Mouse (Mus musculus) ES-E14 (cell line): ENCODE data around the gene Tmem39b. TPM values are rescaled to one million over a fixed set of nuclear protein-coding genes. Genes with fewer than 3 reads are reported as not detected.
"Not testable (repeated sequence)": the region's sequence is repeated elsewhere in the genome, so short reads cannot be mapped to it uniquely, and the experiment has no call there.

Experiments used
- DNase-seq: peaks from one replicate; pipeline ENCODE4 v3.0.0-alpha.2; 2013; ENCODE audit warnings: low read depth, low spot score
- H3K27ac ChIP-seq: 2 replicates; pipeline ENCODE4 v1.5.1; 2012; ENCODE audit warnings: low read depth, mild to moderate bottlenecking, low read length, moderate library complexity, mixed read lengths; ENCODE audit not compliant: poor library complexity, insufficient read depth, severe bottlenecking
- H3K36me3 ChIP-seq: 2 replicates; pipeline ENCODE4 v1.6.1; 2012; ENCODE audit warnings: mild to moderate bottlenecking, low read length, moderate library complexity, mixed read lengths; ENCODE audit not compliant: control insufficient read depth, poor library complexity, insufficient read depth, severe bottlenecking
- H3K4me1 ChIP-seq, 2 experiments: fragments of 150-350 bp in 1 of 2; sonication (generic) in 1 of 2; 2 replicates each; pipeline ENCODE4 v1.6.1; 2012; ENCODE audit warnings: low read length in 2 of 2, mild to moderate bottlenecking in 1 of 2, mixed read lengths in 1 of 2; ENCODE audit not compliant: control insufficient read depth in 2 of 2, insufficient read depth in 2 of 2, poor library complexity in 1 of 2
- H3K4me3 ChIP-seq, 2 experiments: fragments of 150-350 bp in 1 of 2; sonication (generic) in 1 of 2; 2 replicates each; pipeline ENCODE4 v1.5.1; 2012; ENCODE audit warnings: low read length in 2 of 2, low read depth in 1 of 2, mild to moderate bottlenecking in 1 of 2, mixed read lengths in 1 of 2; ENCODE audit not compliant: insufficient read depth in 1 of 2, poor library complexity in 1 of 2, severe bottlenecking in 1 of 2
- H3K9ac ChIP-seq: 2 replicates; pipeline ENCODE4 v1.6.1; 2012; ENCODE audit warnings: low read depth, mild to moderate bottlenecking, low read length, mixed read lengths; ENCODE audit not compliant: poor library complexity, insufficient read depth, severe bottlenecking
- H3K9me3 ChIP-seq: fragments of 150-350 bp; sonication (generic); 2 replicates; pipeline ENCODE4 v1.6.1; 2012; ENCODE audit warnings: low read depth, mild to moderate bottlenecking, low read length; ENCODE audit not compliant: control insufficient read depth, insufficient read depth
- CHD2 ChIP-seq: IDR thresholded peaks from 2 replicates; pipeline ENCODE4 v1.6.1; 2014; ENCODE audit warnings: mild to moderate bottlenecking, low read depth, low read length, inconsistent platforms
- HCFC1 ChIP-seq: IDR thresholded peaks from 2 replicates; pipeline ENCODE4 v1.6.1; 2012; ENCODE audit warnings: low read length, inconsistent platforms, borderline replicate concordance; ENCODE audit not compliant: insufficient read depth
- MAFK ChIP-seq: IDR thresholded peaks from 2 replicates; pipeline ENCODE4 v1.6.1; 2014; ENCODE audit warnings: mild to moderate bottlenecking, low read depth, low read length, inconsistent platforms; ENCODE audit not compliant: insufficient read depth
- ZC3H11A ChIP-seq: IDR thresholded peaks from 2 replicates; pipeline ENCODE4 v1.6.1; 2012; ENCODE audit warnings: low read depth, mild to moderate bottlenecking, inconsistent platforms, low read length, borderline replicate concordance
- ZNF384 ChIP-seq: IDR thresholded peaks from 2 replicates; pipeline ENCODE4 v1.6.1; 2012; ENCODE audit warnings: low read depth, low read length, inconsistent platforms
- in situ Hi-C, 2 experiments: fragments of 600-800 bp; cut with MboI; formaldehyde crosslinking; loops; one replicate each; pipeline ENCODE4 v1.15.1; 2025; ENCODE audit warnings: low sequenced_read_pairs in 2 of 2, inconsistent platforms in 1 of 2; ENCODE audit not compliant: unreplicated experiment in 2 of 2
- total RNA-seq: library from RNA; depleted of rRNA; stranded (reverse); fragments of 300-350 nt; gene quantifications from 2 replicates; pipeline ENCODE4 v1.2.3, GENCODE M21; 2012

Gene Tmem39b
- total RNA-seq, 1 experiment, result 15.8 TPM

DNA sequence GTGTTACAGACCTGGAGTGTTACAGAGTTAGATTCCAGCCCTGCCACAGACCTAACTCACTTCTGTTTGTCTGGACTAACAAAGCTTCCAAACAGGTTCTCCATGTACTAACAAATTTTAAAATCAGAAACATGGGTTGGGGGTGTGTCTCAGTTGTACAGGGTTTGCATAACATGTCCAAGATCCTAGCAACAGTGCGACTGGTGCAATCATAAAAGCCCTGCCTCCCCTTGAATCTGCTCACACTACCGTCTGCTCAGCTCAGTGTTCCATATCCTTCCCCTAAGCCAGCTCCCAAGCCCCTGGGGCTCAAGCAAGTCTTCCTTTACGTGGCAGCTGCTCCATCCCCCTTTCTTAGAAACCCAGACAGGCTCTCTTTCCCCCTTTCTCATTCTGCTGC lies 10.1 kb upstream of the Tmem39b start:
- no peak for DNase-seq
- Histone ChIP-seq H3K4me1 (no peaks in the 10 kb centered on the region; a peak in 1 of 4 replicates), H3K4me3 (no peak overlapping the region), H3K36me3 (peaks cover 34% of the 10 kb centered on the region), H3K9ac (no peak overlapping the region), H3K9me3 (no peaks in the 10 kb centered on the region), H3K27ac (no peak overlapping the region)
- in situ Hi-C loops, result no loop called here
- TF ChIP-seq CHD2, result no peak
- no peak for TF ChIP-seq ZNF384
- TF ChIP-seq ZC3H11A, result no peak
- no peak for TF ChIP-seq HCFC1
- TF ChIP-seq MAFK, result no peak

- Histone ChIP-seq H3K9me3 (no peaks in the 10 kb centered on the region), H3K27ac (no peak overlapping the region), H3K9ac (no peak overlapping the region), H3K4me1 (no peaks in the 10 kb centered on the region; a peak in 1 of 4 replicates), H3K4me3 (no peak overlapping the region), H3K36me3 (peaks cover 14% of the 10 kb centered on the region)
- TF ChIP-seq CHD2, result no peak
- no peak for TF ChIP-seq ZC3H11A
- no peak for TF ChIP-seq MAFK
- no peak for TF ChIP-seq ZNF384
- no peak for TF ChIP-seq HCFC1
- in situ Hi-C loops, result no loop called here
- DNase-seq, result no peak
Observed at GRCm38 (mm10) chr4:129702454-129702853, 5.8 kb upstream of the Tmem39b start.

DNA sequence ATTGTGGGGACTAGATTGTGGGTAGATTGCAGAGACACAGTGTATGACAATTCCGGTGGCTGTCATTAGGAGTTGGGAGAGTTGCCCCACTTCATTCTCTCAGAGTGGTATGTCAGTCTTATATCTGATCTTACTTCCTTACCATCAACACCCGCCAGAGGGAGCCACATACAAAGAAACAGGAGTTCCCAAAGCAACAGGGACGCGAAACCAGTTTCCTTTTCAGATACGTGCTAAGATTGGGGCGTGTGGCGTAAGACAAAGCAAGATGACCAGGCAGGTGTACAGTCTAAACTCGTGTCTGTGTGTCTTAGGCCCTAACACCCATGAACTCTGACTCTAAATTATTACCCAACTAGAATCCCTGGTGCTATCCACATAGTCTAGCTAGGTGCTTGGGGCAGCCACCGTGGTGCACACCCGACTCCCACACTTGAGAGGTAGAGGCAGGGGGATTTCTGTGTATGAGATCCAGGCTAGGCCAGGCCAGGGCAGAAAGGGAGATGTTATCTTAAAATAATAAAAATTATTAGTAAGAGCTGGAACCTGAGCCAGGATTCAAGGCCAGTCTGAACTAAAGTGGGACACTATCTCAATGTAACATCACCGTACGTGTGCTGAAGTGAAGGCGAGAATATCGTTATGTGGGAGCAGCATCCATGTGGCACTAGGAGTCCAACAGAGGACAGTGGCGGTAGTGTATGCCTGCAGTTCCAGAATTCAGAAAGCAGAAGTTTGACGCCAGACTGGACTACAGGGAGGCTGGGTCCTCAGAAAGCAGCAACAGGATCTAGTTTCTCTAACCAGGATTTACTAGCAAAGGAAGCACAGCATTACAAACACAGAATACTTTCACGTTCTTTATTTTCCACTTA lies 5.1 kb upstream of the Tmem39b start:
- Histone ChIP-seq H3K27ac (no peak overlapping the region), H3K4me3 (no peak overlapping the region), H3K9me3 (no peaks in the 10 kb centered on the region), H3K9ac (no peak overlapping the region), H3K4me1 (no peaks in the 10 kb centered on the region; a peak in 1 of 4 replicates), H3K36me3 (peaks cover 14% of the 10 kb centered on the region)
- in situ Hi-C loops, result no loop called here
- peak; percentile 91 for DNase-seq
- TF ChIP-seq ZC3H11A (no peak; the same call in 1 of the 2 replicates), MAFK (no peak), ZNF384 (no peak)

GRCm38 (mm10) chr4:129700661-129701060 lies 4.0 kb upstream of the Tmem39b start:
- H3K4me1 ChIP-seq, in situ Hi-C loops, DNase-seq, H3K9me3 ChIP-seq, H3K27ac ChIP-seq, H3K36me3 ChIP-seq, H3K4me3 ChIP-seq, H3K9ac ChIP-seq: not testable (repeated sequence)

DNA sequence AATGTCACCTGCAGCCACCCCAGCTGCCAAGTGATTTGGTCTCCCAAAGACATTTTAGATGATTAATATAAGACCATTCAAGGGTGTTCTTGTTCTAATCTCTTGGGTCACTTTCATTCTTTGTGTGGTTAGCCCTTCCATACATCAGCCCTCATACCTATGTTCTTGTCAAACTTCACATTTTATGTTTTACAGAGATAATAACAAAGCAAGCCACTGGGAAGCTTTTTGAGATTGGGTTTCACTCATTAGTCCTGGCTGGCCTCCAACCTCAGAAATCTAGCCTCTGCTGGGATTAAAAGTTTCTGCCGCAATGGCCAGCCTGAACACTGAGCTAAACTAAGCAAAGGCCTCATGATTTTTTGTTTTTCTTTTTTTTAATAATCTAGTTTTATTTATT lies 3.6 kb upstream of the Tmem39b start:
- Histone ChIP-seq H3K27ac (no peak overlapping the region), H3K4me3 (no peak overlapping the region), H3K9ac (no peak overlapping the region), H3K9me3 (no peaks in the 10 kb centered on the region), H3K4me1 (peaks cover 0 to 2% of the 10 kb centered on the region in 2 experiments; a peak in 1 of 4 replicates), H3K36me3 (peaks cover 7% of the 10 kb centered on the region)
- DNase-seq, result no peak
- TF ChIP-seq MAFK, result no peak
- TF ChIP-seq ZNF384, result no peak
- TF ChIP-seq ZC3H11A, result no peak
- no peak for TF ChIP-seq HCFC1
- no peak for TF ChIP-seq CHD2
- in situ Hi-C loops, result no loop called here
